Mouse (Mus musculus): ENCODE results near the gene Trmu.

GRCm38 (mm10) chr15:85845071-85845470 is 34.0 kb upstream of the Trmu start:
- TF ChIP-seq POLR2A (IDR thresholded peaks at IDR 0.05; ENCODE audit: borderline replicate concordance, extremely low read depth, insufficient read depth, insufficient read length, poor library complexity, severe bottlenecking) (no peak), CTCF (IDR thresholded peaks at IDR 0.05; ENCODE audit: borderline replicate concordance, extremely low read depth, insufficient read depth, insufficient read length) (no peak)

Data from brain, embryonic 14.5 days (tissue).